Mouse (Mus musculus) neutrophil, adult 59 days (primary cell): Measurements from ENCODE around the gene Dalrd3. TPM values are rescaled to one million over a fixed set of nuclear protein-coding genes. Genes with fewer than 3 reads are reported as not detected.

Experiments
- total RNA-seq, 2 experiments: library from RNA; stranded (reverse); gene quantifications; 1 replicate in 1 of 2; 2 replicates in 1 of 2; pipeline ENCODE4 v1.2.4; 2023

Dalrd3 gene
- 10 to 100 TPM; 22.1 to 24.5 TPM for total RNA-seq

DNA sequence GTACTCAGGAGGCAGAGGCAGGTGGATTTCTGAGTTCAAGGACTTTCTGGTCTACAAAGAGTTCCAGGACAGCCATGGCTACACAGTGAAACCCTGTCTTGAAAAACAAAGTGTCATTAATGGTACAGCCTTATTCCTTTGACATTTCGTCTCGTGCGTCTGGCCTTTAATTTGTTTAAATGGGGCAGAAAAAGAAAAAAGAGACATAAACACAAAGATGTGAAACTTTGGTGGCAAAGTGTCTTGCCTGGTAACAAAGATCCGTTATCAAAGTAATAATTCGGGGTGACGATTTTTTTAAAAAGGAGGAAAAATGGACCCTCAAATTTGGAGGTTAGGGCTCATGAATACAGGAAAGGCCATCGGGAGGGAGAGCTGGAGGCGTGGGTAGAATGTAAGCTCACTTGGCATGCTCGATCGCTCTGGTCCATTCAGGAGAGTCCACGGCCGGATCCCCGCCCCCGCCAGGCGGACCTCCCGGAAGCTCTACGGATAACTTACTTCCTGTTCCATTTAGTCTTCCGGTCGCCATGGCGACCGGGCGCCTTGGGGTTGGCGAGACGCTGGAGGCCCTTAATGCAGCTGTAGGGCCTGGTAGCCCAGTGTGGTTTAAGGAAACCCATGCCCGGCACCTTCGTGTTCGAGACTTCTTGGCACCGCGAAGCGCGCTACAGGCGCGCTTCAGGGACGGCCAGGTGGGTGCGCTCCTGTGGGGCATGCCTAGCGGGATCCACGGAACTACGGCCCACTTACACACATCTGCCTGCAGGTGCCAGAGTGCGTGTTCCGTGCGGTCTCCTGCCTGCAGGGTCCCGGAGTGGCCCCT is at the start of gene Dalrd3:
TSS of gene Dalrd3 (plus strand) at position 506 of the 826 bp plus-strand sequence.

DNA sequence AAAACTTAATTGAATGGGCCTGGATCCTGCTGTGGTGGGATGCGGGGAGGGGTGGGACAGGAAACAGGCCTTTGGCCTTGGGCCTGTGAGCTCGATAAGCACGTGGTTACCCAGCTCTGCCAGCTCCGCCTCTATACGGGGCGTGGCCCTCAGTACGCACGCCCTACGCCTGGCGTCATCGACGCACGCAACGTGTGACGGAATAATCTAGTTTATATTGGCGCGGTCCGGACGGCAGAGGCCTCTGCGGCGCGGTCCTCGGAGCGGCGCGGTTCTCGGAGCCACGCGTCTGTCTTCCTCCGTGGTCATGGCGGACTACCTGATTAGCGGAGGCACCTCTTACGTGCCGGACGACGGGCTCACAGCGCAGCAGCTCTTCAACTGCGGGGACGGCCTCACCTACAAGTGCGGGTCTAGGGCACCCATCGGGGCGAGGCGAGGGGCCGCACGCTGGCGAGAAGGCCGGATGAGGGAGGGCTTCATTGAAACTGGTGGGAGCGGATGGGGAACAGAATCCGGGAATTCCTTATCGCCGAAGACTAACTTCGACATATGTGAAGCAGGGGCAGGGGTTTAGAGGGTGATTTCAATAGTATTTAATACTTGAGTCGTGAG is 9.4 kb upstream of the Dalrd3 start, which contains the start of gene Impdh2:
TSS of gene Impdh2 (plus strand) at position 60 of the 615 bp plus-strand sequence.

DNA sequence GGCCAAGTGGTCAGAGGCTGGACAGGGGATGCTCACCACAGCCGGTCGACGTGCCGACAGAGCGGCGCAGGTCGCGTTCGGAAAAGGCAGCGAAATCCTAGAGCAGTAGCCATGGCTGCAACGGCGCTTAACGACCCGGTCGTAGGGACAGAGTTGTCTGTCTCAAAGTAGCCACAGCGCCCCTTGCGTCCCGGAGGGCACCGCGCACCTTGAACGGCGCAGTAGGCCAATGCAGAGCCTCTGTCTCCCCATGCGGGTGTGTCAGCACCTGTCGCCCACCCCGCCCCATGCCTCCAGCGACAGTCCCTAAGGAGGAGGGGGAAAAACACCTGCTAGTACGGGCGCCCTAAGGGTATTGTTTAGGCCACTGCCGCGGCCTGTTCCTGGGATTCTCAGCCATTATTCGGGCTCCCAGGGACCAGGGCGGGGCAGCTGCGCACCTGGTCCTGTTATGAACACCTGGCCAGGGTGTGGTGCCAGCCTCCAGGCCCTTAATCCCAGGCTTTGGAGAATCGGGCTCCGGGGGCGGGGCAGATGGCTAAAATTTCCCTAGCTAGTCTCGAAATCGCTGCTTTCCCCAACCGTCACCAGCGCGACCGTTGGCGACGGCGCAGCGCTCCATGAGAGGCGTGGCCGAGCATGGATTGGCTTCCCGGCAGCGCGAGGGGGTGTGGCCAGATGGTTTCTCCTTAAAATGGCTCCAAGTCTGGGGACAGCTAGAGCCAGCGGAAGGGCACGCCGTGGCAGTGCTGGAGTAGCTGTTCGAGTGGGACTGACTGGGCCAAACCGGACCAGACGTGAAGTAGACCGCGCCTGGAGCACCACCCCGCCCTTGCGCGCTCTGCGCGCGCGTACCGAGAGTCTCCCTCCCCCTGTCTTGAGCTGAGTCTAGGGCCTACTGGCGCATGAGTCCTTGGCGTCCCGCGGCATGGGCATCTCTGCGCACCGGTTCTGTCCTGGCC is 2.6 kb upstream of the Dalrd3 start, which contains the start of gene Ndufaf3:
TSS of gene Ndufaf3 (minus strand) at position 620 of the 962 bp plus-strand sequence.

DNA sequence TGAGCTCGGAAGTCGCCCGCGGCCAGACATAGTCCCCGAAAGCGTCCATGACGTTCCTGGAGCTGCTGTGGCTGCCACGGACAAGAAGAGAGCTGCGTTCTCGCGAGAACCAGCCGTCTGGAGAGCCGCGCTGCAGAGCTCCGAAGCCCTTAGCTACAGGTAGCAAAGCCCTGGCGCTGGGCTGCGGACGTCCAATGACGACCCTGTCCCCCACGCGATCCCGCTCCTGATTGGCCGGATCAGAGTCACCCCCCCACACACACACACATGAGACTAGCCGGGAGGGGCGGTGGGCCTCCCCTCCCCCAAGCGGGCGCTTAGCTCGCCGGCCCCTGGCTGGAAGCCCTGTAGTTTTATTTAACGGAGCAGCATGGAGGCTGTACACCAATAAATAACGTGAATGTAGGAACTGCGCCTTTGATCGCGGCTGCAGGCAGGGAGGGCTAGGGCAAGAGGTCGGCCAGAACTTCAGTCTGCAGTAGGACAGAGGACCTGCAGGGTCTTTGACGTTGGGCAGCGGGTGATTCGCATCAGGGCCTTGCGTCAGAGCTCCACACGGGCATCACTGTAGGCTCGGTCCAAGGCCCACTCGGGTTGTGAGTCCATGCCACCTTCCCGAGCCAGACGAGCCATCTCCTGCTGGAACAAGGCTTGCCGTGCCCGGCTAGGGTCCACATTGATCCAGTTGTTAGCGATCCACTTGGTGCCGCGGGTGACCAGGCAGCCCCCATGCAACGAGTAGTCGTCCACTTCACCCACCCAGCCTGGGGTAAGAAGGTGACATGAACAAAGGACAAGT is 9.1 kb downstream of the Dalrd3 start, which contains the start of gene Wdr6:
TSS of gene Wdr6 (minus strand) at position 195 of the 799 bp plus-strand sequence.

DNA sequence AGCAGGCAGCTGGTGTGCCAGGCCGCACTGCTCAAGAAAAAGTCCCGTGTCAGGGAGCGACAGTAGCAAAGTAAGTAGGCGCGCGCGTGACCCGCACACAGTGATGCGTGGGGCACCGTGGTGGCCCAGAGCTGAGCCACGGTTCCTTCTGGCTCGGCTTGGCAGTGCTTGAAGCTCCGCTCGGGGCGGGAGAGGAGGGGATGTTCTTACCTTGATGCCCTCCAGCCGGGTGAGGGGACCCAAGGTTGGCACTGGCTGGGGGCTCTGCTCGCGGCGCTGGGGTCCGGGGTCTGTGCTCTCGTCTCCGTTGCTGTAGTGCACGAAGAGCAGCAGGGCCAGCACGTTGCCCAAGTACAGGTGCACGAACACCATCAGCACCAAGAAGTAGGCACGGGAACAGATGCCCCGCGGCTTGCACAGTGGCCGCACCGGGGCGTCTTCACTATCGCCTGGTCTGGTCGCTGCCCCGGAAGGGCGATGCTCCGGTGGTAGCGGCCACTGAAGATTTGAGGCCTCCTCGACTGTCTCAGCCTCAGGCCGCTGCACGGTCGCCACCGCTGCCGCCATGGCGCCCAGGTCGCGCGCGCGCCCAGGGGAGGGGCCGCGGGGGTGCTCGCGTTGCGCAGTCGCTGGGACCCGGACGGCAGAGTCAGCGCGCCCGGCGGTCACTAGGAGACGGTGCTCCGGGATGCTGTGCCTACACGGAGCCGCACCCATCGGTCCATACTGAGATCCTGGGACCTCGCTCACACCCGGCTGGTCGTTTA is 27.5 kb downstream of the Dalrd3 start, which contains the start of gene P4htm:
TSS of gene P4htm (minus strand) at position 670 of the 767 bp plus-strand sequence.

Other genes with a start within 250 kb of the Dalrd3 start
- 1,000 to 10,000 TPM; 1,293 to 1,411 TPM for gene Gpx1, start 231.0 kb upstream of the Dalrd3 start, total RNA-seq
- gene Usp4, start 222.0 kb upstream of the Dalrd3 start, total RNA-seq = 100 to 1,000 TPM; 136 to 144 TPM
- gene 1700102P08Rik, start 177.1 kb upstream of the Dalrd3 start, total RNA-seq = 1 to 10 TPM in 1 of 2 experiments, under 1 TPM in 1; 0.98 to 1.5 TPM
- under 1 TPM in 1 of 2 experiments, not detected in 1; 0.18 TPM for gene Ccdc36, start 141.4 kb upstream of the Dalrd3 start, total RNA-seq
- gene BC048562, start 133.4 kb upstream of the Dalrd3 start, total RNA-seq = not detected
- 10 to 100 TPM; 13.1 to 17.5 TPM for gene Ccdc71, start 109.4 kb upstream of the Dalrd3 start, total RNA-seq
- 1 to 10 TPM in 1 of 2 experiments, under 1 TPM in 1; 0.87 to 2.2 TPM for gene Klhdc8b, start 108.3 kb upstream of the Dalrd3 start, total RNA-seq
- gene Lamb2, start 90.2 kb upstream of the Dalrd3 start, total RNA-seq = 1 to 10 TPM in 1 of 2 experiments, under 1 TPM in 1; 0.29 to 1.7 TPM
- gene Usp19, start 79.3 kb upstream of the Dalrd3 start, total RNA-seq = 100 to 1,000 TPM; 192 to 195 TPM
- gene Qars, start 62.2 kb upstream of the Dalrd3 start, total RNA-seq = 100 to 1,000 TPM; 128 to 134 TPM
- 10 to 100 TPM; 92.7 to 95.2 TPM for gene Qrich1, start 53.1 kb upstream of the Dalrd3 start, total RNA-seq
- 10 to 100 TPM; 80.5 to 82.7 TPM for gene Impdh2, start 9.6 kb upstream of the Dalrd3 start, total RNA-seq
- gene Ndufaf3, start 2.5 kb upstream of the Dalrd3 start, total RNA-seq = 10 to 100 TPM; 16.4 to 23.6 TPM
- 1 to 10 TPM; 5.1 to 5.3 TPM for gene Wdr6, start 8.9 kb downstream of the Dalrd3 start, total RNA-seq
- under 1 TPM; 0.31 to 0.73 TPM for gene P4htm, start 27.8 kb downstream of the Dalrd3 start, total RNA-seq
- gene Arih2, start 79.5 kb downstream of the Dalrd3 start, total RNA-seq = 100 to 1,000 TPM; 103 to 104 TPM
- 10 to 100 TPM; 24.0 to 25.3 TPM for gene Slc25a20, start 92.2 kb downstream of the Dalrd3 start, total RNA-seq
- gene Prkar2a, start 119.4 kb downstream of the Dalrd3 start, total RNA-seq = 10 to 100 TPM; 12.7 to 16.7 TPM
- 10 to 100 TPM; 37.4 to 37.5 TPM for gene Ip6k2, start 213.9 kb downstream of the Dalrd3 start, total RNA-seq
- gene Nckipsd, start 238.5 kb downstream of the Dalrd3 start, total RNA-seq = 10 to 100 TPM in 1 of 2 experiments, 1 to 10 TPM in 1; 8.0 to 11.6 TPM